Mouse (Mus musculus): ENCODE data around the gene Lingo3. TPM values are rescaled to one million over a fixed set of nuclear protein-coding genes. Genes with fewer than 3 reads are reported as not detected.

Lingo3 gene
- polyA plus RNA-seq, 1 experiment from 2014 or later, result 6.2 TPM

DNA sequence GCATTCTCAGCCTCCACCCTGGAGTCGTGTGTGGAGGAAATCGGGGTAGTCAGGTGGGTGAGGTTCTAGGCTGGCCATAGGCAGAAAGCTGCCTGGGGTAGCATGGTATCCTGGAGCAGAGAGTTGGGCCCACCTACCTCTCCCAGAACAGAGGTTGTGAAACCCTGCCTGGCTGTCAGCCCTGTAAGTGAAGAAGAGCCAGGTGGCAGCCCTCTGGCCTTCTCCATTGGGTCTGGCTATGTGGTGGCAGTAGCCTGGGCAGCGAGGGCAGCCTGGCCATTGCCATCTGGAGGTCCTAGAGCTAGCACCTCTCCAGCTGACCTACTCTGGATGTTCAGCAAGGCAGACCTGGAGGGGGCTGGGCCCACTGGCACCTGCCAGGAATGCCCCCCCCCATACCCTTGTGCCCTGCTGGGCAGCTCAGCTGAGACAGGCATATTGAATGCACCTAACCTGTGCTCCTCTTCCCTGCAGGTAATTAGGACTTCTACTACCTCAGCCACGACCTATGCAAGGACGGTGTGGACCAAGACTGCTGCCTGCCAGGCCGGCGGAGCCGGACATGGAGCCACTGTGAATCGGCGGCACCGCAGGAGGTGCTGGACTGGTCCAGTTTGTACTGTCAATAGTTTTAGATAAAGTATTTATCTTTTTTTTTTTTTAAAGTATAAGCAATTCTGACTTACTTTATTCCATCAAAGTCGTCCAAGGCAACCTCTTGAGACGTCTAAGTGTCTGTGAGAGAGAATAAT, 50.6 kb downstream of the Lingo3 start:
- WGBS, result 93% methylated on average over 13 of the region's 13 CpGs
- Histone ChIP-seq H3K27ac (replicated peaks; ENCODE audit: low read depth, low read length) (no peak overlapping the region), H3K27me3 (ENCODE audit: control insufficient read depth, insufficient read depth, low read length) (no peaks in the 10 kb centered on the region), H3K4me3 (replicated peaks; ENCODE audit: low read depth, low read length) (no peak overlapping the region), H3K4me1 (ENCODE audit: control insufficient read depth, insufficient read depth, low read length) (peaks cover 11% of the 10 kb centered on the region), H3K9ac (replicated peaks; ENCODE audit: low read length) (no peak overlapping the region; the same call in 1 of the 2 replicates), H3K4me2 (ENCODE audit: low read length) (no peak overlapping the region), H3K36me3 (ENCODE audit: control insufficient read depth, insufficient read depth, low read length) (peaks cover 85% of the 10 kb centered on the region), H3K9me3 (ENCODE audit: control insufficient read depth, low read length) (no peaks in the 10 kb centered on the region)
- DNase-seq, result no peak
- ATAC-seq (ENCODE audit: low FRiP score, low TSS enrichment), result no peak

DNA sequence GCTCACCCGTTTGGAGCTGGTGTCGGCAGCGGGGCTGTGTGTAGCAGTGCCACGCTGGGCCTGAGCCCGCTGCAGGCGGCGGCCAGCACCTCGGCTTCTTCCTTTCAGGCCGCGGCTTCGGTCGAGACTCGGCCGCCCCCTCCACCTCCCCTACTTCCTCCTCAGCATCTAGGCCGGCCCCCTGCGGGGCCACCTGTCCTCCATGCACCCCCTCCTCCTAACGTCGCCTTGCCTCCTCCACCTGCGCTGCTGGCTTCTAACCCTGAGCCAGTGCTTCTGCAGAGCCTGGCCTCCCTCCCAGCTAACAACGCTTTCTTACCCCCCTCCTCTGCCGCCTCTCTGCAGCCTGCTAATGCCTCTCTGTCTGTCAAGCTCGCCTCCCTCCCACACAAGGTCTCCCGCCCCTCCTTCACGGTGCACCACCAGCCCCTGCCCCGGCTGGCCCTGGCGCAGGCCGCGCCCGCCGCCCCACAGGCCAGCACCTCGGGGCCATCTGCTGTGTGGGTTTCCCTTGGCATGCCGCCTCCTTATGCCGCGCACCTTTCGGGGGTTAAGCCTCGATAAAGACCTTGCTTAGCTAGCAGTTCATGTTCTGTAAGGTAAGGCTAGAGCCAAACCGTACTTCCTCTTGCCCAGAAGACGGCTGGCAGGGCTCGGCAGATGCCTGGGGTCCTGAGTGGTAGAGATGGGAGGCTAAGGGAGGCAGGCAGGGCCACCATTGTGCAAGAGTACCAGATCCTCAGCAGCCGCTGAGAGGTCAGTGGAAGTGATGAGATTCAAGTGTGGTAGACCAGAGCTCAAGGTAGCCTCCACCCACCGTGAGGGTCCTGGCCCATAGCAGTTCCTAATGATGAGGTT, 51.4 kb downstream of the Lingo3 start:
- no peaks in the 10 kb centered on the region for H3K9me3 ChIP-seq (ENCODE audit: control insufficient read depth, low read length)
- no peaks in the 10 kb centered on the region for H3K27me3 ChIP-seq (ENCODE audit: control insufficient read depth, insufficient read depth, low read length)
- peaks cover 11% of the 10 kb centered on the region for H3K4me1 ChIP-seq (ENCODE audit: control insufficient read depth, insufficient read depth, low read length)
- no peak overlapping the region for H3K4me3 ChIP-seq (replicated peaks; ENCODE audit: low read depth, low read length)
- ATAC-seq (ENCODE audit: low FRiP score, low TSS enrichment), result no peak
- H3K9ac ChIP-seq (replicated peaks; ENCODE audit: low read length), result no peak overlapping the region; the same call in 1 of the 2 replicates
- DNase-seq, result no peak
- no peak overlapping the region for H3K27ac ChIP-seq (replicated peaks; ENCODE audit: low read depth, low read length)
- peaks cover 93% of the 10 kb centered on the region for H3K36me3 ChIP-seq (ENCODE audit: control insufficient read depth, insufficient read depth, low read length)
- H3K4me2 ChIP-seq (ENCODE audit: low read length), result no peak overlapping the region
- WGBS, result 79% methylated on average over 41 of the region's 41 CpGs

DNA sequence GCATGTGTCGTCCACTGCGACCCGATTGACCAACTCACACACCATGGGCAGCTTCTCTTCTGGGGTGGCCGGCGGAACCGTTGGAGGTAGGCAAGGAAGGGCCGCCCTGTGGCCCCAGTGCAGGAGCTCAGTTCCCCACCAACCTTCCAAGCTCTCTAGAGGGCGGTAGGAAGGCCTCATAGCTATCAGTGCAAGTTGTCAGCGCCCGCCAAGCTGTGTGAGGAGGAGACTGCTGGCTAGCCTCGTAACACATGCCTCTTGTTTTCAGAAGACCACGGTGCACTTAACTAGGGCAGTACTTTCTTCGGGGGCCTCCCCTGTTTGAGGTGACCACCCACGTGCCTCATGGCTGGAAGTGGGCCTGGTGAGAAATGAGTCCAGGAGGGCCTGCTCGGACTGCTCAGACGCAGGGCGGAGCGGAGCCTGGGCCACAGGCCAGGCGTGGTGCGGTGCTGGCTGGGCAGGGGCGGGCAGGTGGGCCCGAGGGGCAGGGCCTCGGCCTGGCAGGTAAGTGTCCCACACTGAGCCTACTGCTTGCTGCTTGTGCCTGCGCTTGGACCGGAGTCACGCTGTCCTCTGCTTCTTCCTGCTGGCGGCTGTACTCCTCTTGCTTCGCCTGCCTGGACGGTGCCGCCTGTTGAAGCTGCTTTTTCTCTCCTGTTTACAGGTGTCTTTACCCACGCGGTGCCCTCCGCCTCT, 52.2 kb downstream of the Lingo3 start:
- Histone ChIP-seq H3K9ac (replicated peaks; ENCODE audit: low read length) (no peak overlapping the region), H3K9me3 (ENCODE audit: control insufficient read depth, low read length) (no peaks in the 10 kb centered on the region), H3K4me3 (replicated peaks; ENCODE audit: low read depth, low read length) (no peak overlapping the region), H3K4me2 (ENCODE audit: low read length) (no peak overlapping the region), H3K27me3 (ENCODE audit: control insufficient read depth, insufficient read depth, low read length) (no peaks in the 10 kb centered on the region), H3K4me1 (ENCODE audit: control insufficient read depth, insufficient read depth, low read length) (peaks cover 3% of the 10 kb centered on the region), H3K36me3 (ENCODE audit: control insufficient read depth, insufficient read depth, low read length) (peaks cover 98% of the 10 kb centered on the region), H3K27ac (replicated peaks; ENCODE audit: low read depth, low read length) (no peak overlapping the region)
- 85% methylated on average over 33 of the region's 33 CpGs for WGBS
- ATAC-seq (ENCODE audit: low FRiP score, low TSS enrichment) (no peak), DNase-seq (no peak)

DNA sequence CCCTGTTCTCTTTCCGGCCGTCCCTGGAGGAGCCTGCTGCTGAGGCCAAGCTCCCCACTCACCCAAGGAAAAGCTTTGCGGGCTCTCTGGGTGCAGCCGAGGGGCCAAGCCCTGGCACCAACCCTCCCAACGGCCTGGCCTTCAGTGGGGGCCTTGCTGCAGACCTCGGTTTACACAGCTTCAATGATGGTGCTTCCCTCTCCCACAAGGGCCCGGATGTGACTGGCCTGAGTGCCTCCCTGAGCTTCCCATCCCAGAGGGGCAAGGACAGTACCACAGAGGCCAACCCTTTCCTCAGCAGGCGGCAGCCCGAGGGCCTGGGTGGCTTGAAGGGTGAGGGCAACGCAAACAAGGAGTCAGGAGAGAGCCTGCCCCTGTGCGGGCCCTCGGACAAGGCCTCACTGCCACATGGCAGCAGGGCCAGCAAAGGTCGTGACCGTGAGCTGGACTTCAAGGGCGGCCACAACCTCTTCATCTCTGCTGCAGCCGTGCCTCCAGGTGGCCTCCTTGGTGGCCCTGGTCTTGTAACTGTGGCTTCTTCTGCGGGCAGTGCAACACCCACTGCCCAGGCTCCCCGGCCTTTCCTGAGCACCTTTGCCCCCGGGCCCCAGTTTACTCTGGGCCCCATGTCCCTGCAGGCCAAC, 53.0 kb downstream of the Lingo3 start:
- H3K9me3 ChIP-seq (ENCODE audit: control insufficient read depth, low read length), result no peaks in the 10 kb centered on the region
- no peak for ATAC-seq (ENCODE audit: low FRiP score, low TSS enrichment)
- no peak overlapping the region for H3K9ac ChIP-seq (replicated peaks; ENCODE audit: low read length)
- H3K36me3 ChIP-seq (ENCODE audit: control insufficient read depth, insufficient read depth, low read length), result peaks cover 98% of the 10 kb centered on the region
- H3K27ac ChIP-seq (replicated peaks; ENCODE audit: low read depth, low read length), result no peak overlapping the region
- 89% methylated on average over 19 of the region's 19 CpGs for WGBS
- H3K27me3 ChIP-seq (ENCODE audit: control insufficient read depth, insufficient read depth, low read length), result no peaks in the 10 kb centered on the region
- no peak overlapping the region for H3K4me2 ChIP-seq (ENCODE audit: low read length)
- no peaks in the 10 kb centered on the region for H3K4me1 ChIP-seq (ENCODE audit: control insufficient read depth, insufficient read depth, low read length)
- H3K4me3 ChIP-seq (replicated peaks; ENCODE audit: low read depth, low read length), result no peak overlapping the region
- no peak for DNase-seq

DNA sequence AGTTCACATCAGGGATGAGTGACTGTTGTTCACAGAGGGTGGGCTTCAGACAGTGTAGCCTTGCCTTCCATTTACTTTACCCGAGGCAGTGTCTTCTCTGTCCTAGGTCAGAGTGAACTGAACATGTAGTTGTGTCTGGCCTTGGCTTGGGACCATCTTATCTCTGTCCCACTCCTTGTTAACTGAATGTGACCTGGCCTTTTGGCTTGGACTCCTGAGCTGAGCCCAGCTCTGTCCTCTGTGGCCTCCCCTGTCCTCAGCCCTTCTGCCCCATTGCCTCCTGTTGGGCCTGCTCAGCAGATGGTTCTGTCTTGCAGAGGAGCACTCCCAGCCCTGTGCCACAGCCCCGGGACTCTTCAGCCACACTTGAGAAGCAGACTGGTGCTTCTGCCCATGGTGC, 56.3 kb downstream of the Lingo3 start:
- 86% methylated on average over 2 of the region's 2 CpGs for WGBS

DNA sequence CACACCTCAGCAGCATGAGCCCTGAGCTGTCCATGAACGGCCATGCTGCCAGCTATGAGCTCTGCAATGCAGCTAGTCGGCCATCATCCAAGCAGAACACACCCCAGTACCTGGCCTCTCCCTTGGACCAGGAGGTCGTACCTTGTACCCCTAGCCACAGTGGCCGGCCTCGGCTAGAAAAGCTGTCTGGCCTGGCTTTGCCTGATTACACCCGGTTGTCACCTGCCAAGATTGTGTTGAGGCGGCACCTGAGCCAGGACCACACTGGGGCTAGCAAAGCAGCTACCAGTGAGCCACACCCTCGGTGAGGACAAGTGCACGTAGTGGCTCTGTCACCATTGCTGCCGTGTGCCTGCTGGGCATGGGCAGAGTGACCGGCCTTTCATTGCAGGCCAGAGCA, 57.9 kb downstream of the Lingo3 start:
- Histone ChIP-seq H3K4me3 (replicated peaks; ENCODE audit: low read depth, low read length) (no peak overlapping the region), H3K27me3 (ENCODE audit: control insufficient read depth, insufficient read depth, low read length) (no peaks in the 10 kb centered on the region), H3K9me3 (ENCODE audit: control insufficient read depth, low read length) (no peaks in the 10 kb centered on the region), H3K4me1 (ENCODE audit: control insufficient read depth, insufficient read depth, low read length) (no peaks in the 10 kb centered on the region), H3K9ac (replicated peaks; ENCODE audit: low read length) (no peak overlapping the region), H3K27ac (replicated peaks; ENCODE audit: low read depth, low read length) (no peak overlapping the region), H3K36me3 (ENCODE audit: control insufficient read depth, insufficient read depth, low read length) (peaks cover 99% of the 10 kb centered on the region), H3K4me2 (ENCODE audit: low read length) (no peak overlapping the region)
- DNase-seq (no peak), ATAC-seq (ENCODE audit: low FRiP score, low TSS enrichment) (no peak)
- WGBS, result 94% methylated on average over 11 of the region's 11 CpGs

More for the DNA sequence above, 56.3 kb downstream of the Lingo3 start:
- H3K36me3 ChIP-seq (ENCODE audit: control insufficient read depth, insufficient read depth, low read length), result peaks cover 99% of the 10 kb centered on the region
- ATAC-seq (ENCODE audit: low FRiP score, low TSS enrichment) (no peak), DNase-seq (no peak)
- no peak overlapping the region for H3K4me3 ChIP-seq (replicated peaks; ENCODE audit: low read depth, low read length)
- H3K9ac ChIP-seq (replicated peaks; ENCODE audit: low read length), result no peak overlapping the region
- H3K27me3 ChIP-seq (ENCODE audit: control insufficient read depth, insufficient read depth, low read length), result no peaks in the 10 kb centered on the region
- H3K4me2 ChIP-seq (ENCODE audit: low read length), result no peak overlapping the region
- no peak overlapping the region for H3K27ac ChIP-seq (replicated peaks; ENCODE audit: low read depth, low read length)
- H3K9me3 ChIP-seq (ENCODE audit: control insufficient read depth, low read length), result no peaks in the 10 kb centered on the region
- H3K4me1 ChIP-seq (ENCODE audit: control insufficient read depth, insufficient read depth, low read length), result no peaks in the 10 kb centered on the region

DNA sequence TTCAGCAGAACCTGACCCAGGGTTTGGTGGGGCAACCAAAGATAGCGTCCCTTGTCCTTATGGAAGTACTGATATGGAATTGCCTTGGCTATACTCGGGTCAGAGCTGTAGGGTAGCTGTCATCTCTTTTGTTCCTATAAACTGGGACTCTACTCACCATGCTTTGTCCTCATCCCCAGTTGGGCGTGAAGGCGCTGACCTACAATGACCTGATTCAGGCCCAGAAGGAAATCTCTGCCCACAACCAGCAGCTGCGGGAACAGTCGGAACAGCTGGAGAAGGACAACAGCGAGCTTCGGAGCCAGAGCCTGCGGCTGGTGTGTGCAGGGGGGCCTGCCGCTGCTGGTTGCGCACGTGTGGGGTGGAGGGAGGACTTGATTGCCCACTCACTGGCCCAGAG, 59.0 kb downstream of the Lingo3 start:
- WGBS, result 75% methylated on average over 12 of the region's 12 CpGs
- DNase-seq (no peak), ATAC-seq (ENCODE audit: low FRiP score, low TSS enrichment) (no peak)
- no peaks in the 10 kb centered on the region for H3K4me1 ChIP-seq (ENCODE audit: control insufficient read depth, insufficient read depth, low read length)
- H3K9me3 ChIP-seq (ENCODE audit: control insufficient read depth, low read length), result no peaks in the 10 kb centered on the region
- H3K4me2 ChIP-seq (ENCODE audit: low read length), result no peak overlapping the region
- H3K36me3 ChIP-seq (ENCODE audit: control insufficient read depth, insufficient read depth, low read length), result peaks cover 93% of the 10 kb centered on the region
- H3K27me3 ChIP-seq (ENCODE audit: control insufficient read depth, insufficient read depth, low read length), result no peaks in the 10 kb centered on the region
- H3K4me3 ChIP-seq (replicated peaks; ENCODE audit: low read depth, low read length), result no peak overlapping the region
- no peak overlapping the region for H3K9ac ChIP-seq (replicated peaks; ENCODE audit: low read length)
- H3K27ac ChIP-seq (replicated peaks; ENCODE audit: low read depth, low read length), result no peak overlapping the region

DNA sequence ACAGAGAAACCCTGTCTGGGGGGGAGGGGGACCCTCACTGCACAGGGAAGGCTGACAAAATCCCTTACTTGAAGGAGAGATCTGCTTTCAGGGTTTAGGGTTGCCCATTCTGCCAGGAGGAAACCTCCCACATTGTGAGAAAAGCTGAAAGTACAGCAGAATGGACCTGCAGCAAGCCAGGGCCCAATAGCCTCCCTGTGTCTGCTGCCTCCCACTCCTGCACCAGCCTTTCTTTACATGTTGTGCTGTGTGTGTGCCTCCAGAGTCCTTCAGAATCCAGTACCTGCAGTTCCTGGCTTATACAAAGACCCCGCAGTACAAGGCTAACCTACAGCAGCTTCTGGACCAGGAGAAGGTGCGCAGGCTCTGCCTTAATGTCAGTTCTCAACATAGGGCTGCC, 59.5 kb downstream of the Lingo3 start:
- no peaks in the 10 kb centered on the region for H3K4me1 ChIP-seq (ENCODE audit: control insufficient read depth, insufficient read depth, low read length)
- DNase-seq (no peak), ATAC-seq (ENCODE audit: low FRiP score, low TSS enrichment) (no peak)
- H3K9ac ChIP-seq (replicated peaks; ENCODE audit: low read length), result no peak overlapping the region
- 93% methylated on average over 2 of the region's 2 CpGs for WGBS
- peaks cover 94% of the 10 kb centered on the region for H3K36me3 ChIP-seq (ENCODE audit: control insufficient read depth, insufficient read depth, low read length)
- no peaks in the 10 kb centered on the region for H3K27me3 ChIP-seq (ENCODE audit: control insufficient read depth, insufficient read depth, low read length)
- H3K9me3 ChIP-seq (ENCODE audit: control insufficient read depth, low read length), result no peaks in the 10 kb centered on the region
- no peak overlapping the region for H3K4me3 ChIP-seq (replicated peaks; ENCODE audit: low read depth, low read length)
- H3K4me2 ChIP-seq (ENCODE audit: low read length), result no peak overlapping the region
- no peak overlapping the region for H3K27ac ChIP-seq (replicated peaks; ENCODE audit: low read depth, low read length)

Measured in midbrain, embryonic 14.5 days (tissue).